Mouse (Mus musculus): Measurements from ENCODE around the gene Zfhx2. TPM values are rescaled to one million over a fixed set of nuclear protein-coding genes. Genes with fewer than 3 reads are reported as not detected.

The Zfhx2 gene
- polyA plus RNA-seq, 1 experiment from 2014 or later = 1.0 TPM

- Histone ChIP-seq H3K4me1 (replicated peaks; ENCODE audit: control insufficient read depth, insufficient read depth) (peaks cover 7% of the 10 kb centered on the region), H3K27ac (replicated peaks) (peak overlapping the region; percentile 78; the same call in 1 of the 2 replicates), H3K36me3 (ENCODE audit: control insufficient read depth, insufficient read depth, low read length) (peaks cover 5% of the 10 kb centered on the region; the same call in 1 of the 2 replicates), H3K4me3 (ENCODE audit: low read depth, low read length) (peak overlapping the region; percentile 72), H3K27me3 (ENCODE audit: control insufficient read depth, insufficient read depth, low read length) (no peaks in the 10 kb centered on the region), H3K9ac (ENCODE audit: low read length) (peak overlapping the region; percentile 75), H3K9me3 (ENCODE audit: control insufficient read depth, low read length) (no peaks in the 10 kb centered on the region), H3K4me2 (replicated peaks; ENCODE audit: low read depth) (peak overlapping the region; percentile 58)
- no peak for DNase-seq (ENCODE audit: low spot score)
- ATAC-seq (ENCODE audit: low FRiP score, low TSS enrichment) = no peak
- no peak for TF ChIP-seq EP300 (optimal IDR thresholded peaks at IDR 0.05)
- 55% methylated on average over 12 of the region's 12 CpGs for WGBS
Observed at GRCm38 (mm10) chr14:55095671-55096070, 3.5 kb upstream of the Zfhx2 start.

- TF ChIP-seq EP300 (optimal IDR thresholded peaks at IDR 0.05) (no peak), CTCF (IDR thresholded peaks at IDR 0.05; ENCODE audit: low read depth) (no peak)
- DNase-seq (ENCODE audit: low spot score) = no peak
- Histone ChIP-seq H3K27ac (replicated peaks) (peak overlapping the region; percentile 78), H3K4me1 (replicated peaks; ENCODE audit: control insufficient read depth, insufficient read depth) (peaks cover 7% of the 10 kb centered on the region), H3K36me3 (ENCODE audit: control insufficient read depth, insufficient read depth, low read length) (peaks cover 5% of the 10 kb centered on the region; the same call in 1 of the 2 replicates), H3K9ac (ENCODE audit: low read length) (peak overlapping the region; percentile 75), H3K4me3 (ENCODE audit: low read depth, low read length) (peak overlapping the region; percentile 72), H3K4me2 (replicated peaks; ENCODE audit: low read depth) (peak overlapping the region; percentile 58), H3K27me3 (ENCODE audit: control insufficient read depth, insufficient read depth, low read length) (no peaks in the 10 kb centered on the region), H3K9me3 (ENCODE audit: control insufficient read depth, low read length) (no peaks in the 10 kb centered on the region)
- 49% methylated on average over 9 of the region's 9 CpGs for WGBS
- ATAC-seq (ENCODE audit: low FRiP score, low TSS enrichment) = no peak
Observed at GRCm38 (mm10) chr14:55095263-55095662, 3.1 kb upstream of the Zfhx2 start.

GRCm38 (mm10) chr14:55094704-55095231, 2.6 kb upstream of the Zfhx2 start, which contains the start of gene Thtpa:
TSS of gene Thtpa (plus strand) at chr14:55094784.
- peak; percentile 81 for ATAC-seq (ENCODE audit: low FRiP score, low TSS enrichment)
- no peaks in the 10 kb centered on the region for H3K27me3 ChIP-seq (ENCODE audit: control insufficient read depth, insufficient read depth, low read length)
- H3K4me2 ChIP-seq (replicated peaks; ENCODE audit: low read depth) = peak within 1 kb of the TSS; percentile 58
- H3K27ac ChIP-seq (replicated peaks) = peak within 1 kb of the TSS; percentile 78
- peak; percentile 84 for DNase-seq (ENCODE audit: low spot score)
- TF ChIP-seq EP300 (optimal IDR thresholded peaks at IDR 0.05) = no peak
- TF ChIP-seq CTCF (IDR thresholded peaks at IDR 0.05; ENCODE audit: low read depth) = no peak
- under 1% methylated on average over 30 of the region's 30 CpGs for WGBS
- peak within 1 kb of the TSS; percentile 75 for H3K9ac ChIP-seq (ENCODE audit: low read length)
- peaks cover 5% of the 10 kb centered on the region; the same call in 1 of the 2 replicates for H3K36me3 ChIP-seq (ENCODE audit: control insufficient read depth, insufficient read depth, low read length)
- H3K9me3 ChIP-seq (ENCODE audit: control insufficient read depth, low read length) = no peaks in the 10 kb centered on the region
- peaks cover 7% of the 10 kb centered on the region for H3K4me1 ChIP-seq (replicated peaks; ENCODE audit: control insufficient read depth, insufficient read depth)
- peak within 1 kb of the TSS; percentile 72 for H3K4me3 ChIP-seq (ENCODE audit: low read depth, low read length)

- peaks cover 1% of the 10 kb centered on the region; the same call in 1 of the 2 replicates for H3K36me3 ChIP-seq (ENCODE audit: control insufficient read depth, insufficient read depth, low read length)
- H3K4me2 ChIP-seq (replicated peaks; ENCODE audit: low read depth) = no peak overlapping the region
- 39% methylated on average over 6 of the region's 6 CpGs for WGBS
- no peak for ATAC-seq (ENCODE audit: low FRiP score, low TSS enrichment)
- no peaks in the 10 kb centered on the region for H3K9me3 ChIP-seq (ENCODE audit: control insufficient read depth, low read length)
- TF ChIP-seq CTCF (IDR thresholded peaks at IDR 0.05; ENCODE audit: low read depth) = peak; percentile 53
- no peak for TF ChIP-seq EP300 (optimal IDR thresholded peaks at IDR 0.05)
- H3K9ac ChIP-seq (ENCODE audit: low read length) = no peak overlapping the region
- DNase-seq (ENCODE audit: low spot score) = no peak
- no peak overlapping the region for H3K4me3 ChIP-seq (ENCODE audit: low read depth, low read length)
- no peak overlapping the region for H3K27ac ChIP-seq (replicated peaks)
- no peaks in the 10 kb centered on the region for H3K27me3 ChIP-seq (ENCODE audit: control insufficient read depth, insufficient read depth, low read length)
- peaks cover 7% of the 10 kb centered on the region for H3K4me1 ChIP-seq (replicated peaks; ENCODE audit: control insufficient read depth, insufficient read depth)
Observed at GRCm38 (mm10) chr14:55093927-55094326, 1.8 kb upstream of the Zfhx2 start.

- no peak for TF ChIP-seq CTCF (IDR thresholded peaks at IDR 0.05; ENCODE audit: low read depth)
- TF ChIP-seq EP300 (optimal IDR thresholded peaks at IDR 0.05) = no peak
- Histone ChIP-seq H3K36me3 (ENCODE audit: control insufficient read depth, insufficient read depth, low read length) (no peaks in the 10 kb centered on the region), H3K27ac (replicated peaks) (no peak overlapping the region; the same call in none of the 2 replicates), H3K9me3 (ENCODE audit: control insufficient read depth, low read length) (no peaks in the 10 kb centered on the region), H3K9ac (ENCODE audit: low read length) (peak overlapping the region; percentile 56), H3K4me2 (replicated peaks; ENCODE audit: low read depth) (peak overlapping the region; percentile 80), H3K4me3 (ENCODE audit: low read depth, low read length) (peak overlapping the region; percentile 58), H3K4me1 (replicated peaks; ENCODE audit: control insufficient read depth, insufficient read depth) (peaks cover 7% of the 10 kb centered on the region), H3K27me3 (ENCODE audit: control insufficient read depth, insufficient read depth, low read length) (no peaks in the 10 kb centered on the region)
- WGBS = 7% methylated on average over 32 of the region's 34 CpGs
- ATAC-seq (ENCODE audit: low FRiP score, low TSS enrichment) (no peak), DNase-seq (ENCODE audit: low spot score) (peak; percentile 40)
Observed at GRCm38 (mm10) chr14:55091209-55091865, 787 bp downstream of the Zfhx2 start.
